Mouse (Mus musculus): ENCODE measurements around the gene Maob. TPM values are rescaled to one million over a fixed set of nuclear protein-coding genes. Genes with fewer than 3 reads are reported as not detected.

The Maob gene
- polyA plus RNA-seq, 1 experiment: 3.2 TPM

DNA sequence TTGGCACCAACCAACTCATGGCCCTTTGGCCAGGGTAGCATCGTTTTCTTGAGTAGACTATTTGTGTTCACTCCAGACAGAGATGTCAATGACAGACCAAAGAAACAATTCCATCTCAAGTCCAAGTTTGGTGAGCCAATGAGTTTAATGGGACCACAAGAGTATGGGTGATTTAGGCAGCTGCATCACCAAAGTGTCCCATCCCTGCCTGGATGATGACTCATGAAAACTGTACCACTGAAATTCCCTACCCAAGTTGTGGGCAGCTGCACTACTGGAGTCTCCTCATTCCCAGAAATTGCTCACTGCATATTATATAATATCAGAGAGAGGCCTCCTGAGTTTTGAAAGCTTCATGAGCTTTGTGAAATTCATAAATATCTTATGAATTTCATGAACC, 111.1 kb downstream of the Maob start:
- 85% methylated on average over 1 of the region's 1 CpGs for WGBS
- TF ChIP-seq POLR2A (IDR thresholded peaks at IDR 0.05; ENCODE audit: low read depth, low read length): no peak
- no peak for TF ChIP-seq CTCF (conservative IDR thresholded peaks at IDR 0.05; ENCODE audit: insufficient read depth, insufficient read length, low read depth, low read length)
- no peaks in the 10 kb centered on the region for H3K27me3 ChIP-seq (replicated peaks; ENCODE audit: control insufficient read depth, insufficient read depth, low read length)

More for the DNA sequence above, 111.1 kb downstream of the Maob start:
- H3K36me3 ChIP-seq (ENCODE audit: control insufficient read depth, insufficient read depth, low read length): no peaks in the 10 kb centered on the region
- no peak overlapping the region for H3K4me3 ChIP-seq (ENCODE audit: insufficient read depth, low read depth, low read length)
- H3K4me1 ChIP-seq (ENCODE audit: control insufficient read depth, insufficient read depth, low read length): no peaks in the 10 kb centered on the region
- H3K27ac ChIP-seq (ENCODE audit: insufficient read depth, low read depth, low read length): no peak overlapping the region
- DNase-seq: no peak

Other genes with a start within 250 kb of the Maob start
- gene Maoa, start 197.7 kb downstream of the Maob start, polyA plus RNA-seq (2012; rRNA removed): 3.5 and 5.0 TPM in 2 replicates
- 0.14 and 0.19 TPM in 2 replicates for gene Ndp, start 94.4 kb upstream of the Maob start, polyA plus RNA-seq (2012; rRNA removed)